Mouse (Mus musculus): ENCODE measurements at regions not wholly inside any gene's neighbourhood (a gene's known extent, or its start where the extent isn't known, plus 50 kb on each side); places are given as distances from the start of the nearest gene placed in this dataset.
A peak's percentile ranks its signal among the peaks of the same experiment; 100 is the strongest.

- no peak for DNase-seq (ENCODE audit: low read depth, low spot score)
Observed at GRCm38 (mm10) chr9:41697611-41698467, 426.3 kb downstream of the Sorl1 start.

GRCm38 (mm10) chr9:41697160-41697559, 426.9 kb downstream of the Sorl1 start:
- DNase-seq (ENCODE audit: low read depth, low spot score): no peak

- no peak for DNase-seq (ENCODE audit: low read depth, low spot score)
Observed at GRCm38 (mm10) chr9:41682911-41683310, 441.2 kb downstream of the Sorl1 start.

- no peak for DNase-seq (ENCODE audit: low read depth, low spot score)
Observed at GRCm38 (mm10) chr9:41675656-41676055, 448.4 kb downstream of the Sorl1 start.

GRCm38 (mm10) chr9:41672958-41673357, 451.1 kb downstream of the Sorl1 start:
- DNase-seq (ENCODE audit: low read depth, low spot score): no peak

- DNase-seq (ENCODE audit: low read depth, low spot score): no peak
Observed at GRCm38 (mm10) chr9:41668741-41669140, 455.4 kb downstream of the Sorl1 start.

GRCm38 (mm10) chr9:41665000-41665685, 459.0 kb downstream of the Sorl1 start:
- DNase-seq (ENCODE audit: low read depth, low spot score): peak; percentile 22

- no peak for DNase-seq (ENCODE audit: low read depth, low spot score)
Observed at GRCm38 (mm10) chr9:41660576-41660975, 463.5 kb downstream of the Sorl1 start.

- DNase-seq (ENCODE audit: low read depth, low spot score): no peak
Observed at GRCm38 (mm10) chr9:41660011-41660410, 464.1 kb downstream of the Sorl1 start.

GRCm38 (mm10) chr9:41631564-41632205, 470.2 kb upstream of the Ubash3b start:
- peak; percentile 4 for DNase-seq (ENCODE audit: low read depth, low spot score)

- DNase-seq (ENCODE audit: low read depth, low spot score): no peak
Observed at GRCm38 (mm10) chr9:41621341-41621740, 459.8 kb upstream of the Ubash3b start.

- no peak for DNase-seq (ENCODE audit: low read depth, low spot score)
Observed at GRCm38 (mm10) chr9:41614002-41614401, 452.5 kb upstream of the Ubash3b start.

GRCm38 (mm10) chr9:41612802-41613550, 451.5 kb upstream of the Ubash3b start:
- DNase-seq (ENCODE audit: low read depth, low spot score): no peak

- DNase-seq (ENCODE audit: low read depth, low spot score): no peak
Observed at GRCm38 (mm10) chr9:41612452-41612795, 450.9 kb upstream of the Ubash3b start.

- DNase-seq (ENCODE audit: low read depth, low spot score): peak; percentile 29
Observed at GRCm38 (mm10) chr9:41611534-41612451, 450.3 kb upstream of the Ubash3b start.

GRCm38 (mm10) chr9:41610347-41610746, 448.9 kb upstream of the Ubash3b start:
- DNase-seq (ENCODE audit: low read depth, low spot score): no peak

GRCm38 (mm10) chr9:41606136-41606535, 444.6 kb upstream of the Ubash3b start:
- DNase-seq (ENCODE audit: low read depth, low spot score): peak; percentile 21

GRCm38 (mm10) chr9:41604916-41605315, 443.4 kb upstream of the Ubash3b start:
- no peak for DNase-seq (ENCODE audit: low read depth, low spot score)

- no peak for DNase-seq (ENCODE audit: low read depth, low spot score)
Observed at GRCm38 (mm10) chr9:41600778-41601177, 439.3 kb upstream of the Ubash3b start.

- no peak for DNase-seq (ENCODE audit: low read depth, low spot score)
Observed at GRCm38 (mm10) chr9:41599874-41600273, 438.4 kb upstream of the Ubash3b start.

- no peak for DNase-seq (ENCODE audit: low read depth, low spot score)
Observed at GRCm38 (mm10) chr9:41595749-41596148, 434.3 kb upstream of the Ubash3b start.
